Mouse (Mus musculus): ENCODE measurements around the gene Iqsec1. TPM values are rescaled to one million over a fixed set of nuclear protein-coding genes. Genes with fewer than 3 reads are reported as not detected.
A peak's percentile ranks its signal among the peaks of the same experiment; 100 is the strongest.

Iqsec1 gene
- polyA plus RNA-seq, 1 experiment from 2014 or later = 30.1 TPM

- 0 out of 2 replicates have a peak overlapping the region, but pooled peaks have one; percentile 14 for H3K27ac ChIP-seq
- no peak overlapping the region for H3K9ac ChIP-seq
- no peak for ATAC-seq (ENCODE audit: low FRiP score)
- peak; percentile 32 for DNase-seq (ENCODE audit: low spot score)
- no peaks in the 10 kb centered on the region for H3K27me3 ChIP-seq (ENCODE audit: control insufficient read depth, insufficient read depth, low read length)
- no peaks in the 10 kb centered on the region for H3K9me3 ChIP-seq (ENCODE audit: control insufficient read depth, low read length)
- peak overlapping the region; percentile 49 for H3K4me2 ChIP-seq (replicated peaks)
- no peak overlapping the region for H3K4me3 ChIP-seq (replicated peaks; ENCODE audit: low read length)
- H3K36me3 ChIP-seq (replicated peaks; ENCODE audit: control insufficient read depth, insufficient read depth) = no peaks in the 10 kb centered on the region
- WGBS = 46% methylated on average over 6 of the region's 6 CpGs
- peaks cover 61% of the 10 kb centered on the region for H3K4me1 ChIP-seq (replicated peaks; ENCODE audit: control insufficient read depth, insufficient read depth, low read length)
These were observed 209.6 kb downstream of the Iqsec1 start for GRCm38 (mm10) chr6:90778841-90779240.

GRCm38 (mm10) chr6:90777302-90777701 lies 211.2 kb downstream of the Iqsec1 start:
- Histone ChIP-seq H3K9me3 (ENCODE audit: control insufficient read depth, low read length) (no peaks in the 10 kb centered on the region), H3K27me3 (ENCODE audit: control insufficient read depth, insufficient read depth, low read length) (no peaks in the 10 kb centered on the region), H3K9ac (no peak overlapping the region), H3K4me2 (replicated peaks) (no peak overlapping the region), H3K36me3 (replicated peaks; ENCODE audit: control insufficient read depth, insufficient read depth) (no peaks in the 10 kb centered on the region), H3K27ac (no peak overlapping the region), H3K4me3 (replicated peaks; ENCODE audit: low read length) (no peak overlapping the region), H3K4me1 (replicated peaks; ENCODE audit: control insufficient read depth, insufficient read depth, low read length) (peaks cover 45% of the 10 kb centered on the region)
- no peak for DNase-seq (ENCODE audit: low spot score)
- 79% methylated on average over 1 of the region's 1 CpGs for WGBS
- no peak for ATAC-seq (ENCODE audit: low FRiP score)

- ATAC-seq (ENCODE audit: low FRiP score) (no peak), DNase-seq (ENCODE audit: low spot score) (no peak)
- H3K27me3 ChIP-seq (ENCODE audit: control insufficient read depth, insufficient read depth, low read length) = no peaks in the 10 kb centered on the region
- H3K9me3 ChIP-seq (ENCODE audit: control insufficient read depth, low read length) = no peaks in the 10 kb centered on the region
- no peak overlapping the region for H3K4me3 ChIP-seq (replicated peaks; ENCODE audit: low read length)
- H3K9ac ChIP-seq = no peak overlapping the region
- H3K4me1 ChIP-seq (replicated peaks; ENCODE audit: control insufficient read depth, insufficient read depth, low read length) = peaks cover 28% of the 10 kb centered on the region
- no peaks in the 10 kb centered on the region for H3K36me3 ChIP-seq (replicated peaks; ENCODE audit: control insufficient read depth, insufficient read depth)
- H3K27ac ChIP-seq = no peak overlapping the region
- WGBS = 97% methylated on average over 1 of the region's 1 CpGs
- no peak overlapping the region for H3K4me2 ChIP-seq (replicated peaks)
These were observed 212.9 kb downstream of the Iqsec1 start for GRCm38 (mm10) chr6:90775606-90776005.

- Histone ChIP-seq H3K27ac (no peak overlapping the region), H3K4me3 (replicated peaks; ENCODE audit: low read length) (no peak overlapping the region), H3K4me1 (replicated peaks; ENCODE audit: control insufficient read depth, insufficient read depth, low read length) (peaks cover 11% of the 10 kb centered on the region), H3K27me3 (ENCODE audit: control insufficient read depth, insufficient read depth, low read length) (no peaks in the 10 kb centered on the region), H3K36me3 (replicated peaks; ENCODE audit: control insufficient read depth, insufficient read depth) (0 out of 2 replicates have a peak, but pooled peaks cover under 1% of the 10 kb centered on the region), H3K4me2 (replicated peaks) (no peak overlapping the region), H3K9ac (no peak overlapping the region), H3K9me3 (ENCODE audit: control insufficient read depth, low read length) (no peaks in the 10 kb centered on the region)
- peak; percentile 42 for DNase-seq (ENCODE audit: low spot score)
- peak; percentile 53; the same call in 1 of the 2 replicates for ATAC-seq (ENCODE audit: low FRiP score)
These were observed 214.7 kb downstream of the Iqsec1 start for GRCm38 (mm10) chr6:90773811-90774233.

GRCm38 (mm10) chr6:90772120-90772519 lies 216.4 kb downstream of the Iqsec1 start:
- 0 out of 2 replicates have a peak, but pooled peaks cover 6% of the 10 kb centered on the region for H3K36me3 ChIP-seq (replicated peaks; ENCODE audit: control insufficient read depth, insufficient read depth)
- H3K4me3 ChIP-seq (replicated peaks; ENCODE audit: low read length) = no peak overlapping the region
- H3K9ac ChIP-seq = no peak overlapping the region
- no peaks in the 10 kb centered on the region for H3K9me3 ChIP-seq (ENCODE audit: control insufficient read depth, low read length)
- no peak for ATAC-seq (ENCODE audit: low FRiP score)
- 0 out of 2 replicates have a peak, but pooled peaks cover 3% of the 10 kb centered on the region for H3K4me1 ChIP-seq (replicated peaks; ENCODE audit: control insufficient read depth, insufficient read depth, low read length)
- H3K27me3 ChIP-seq (ENCODE audit: control insufficient read depth, insufficient read depth, low read length) = no peaks in the 10 kb centered on the region
- no peak overlapping the region for H3K4me2 ChIP-seq (replicated peaks)
- 88% methylated on average over 5 of the region's 5 CpGs for WGBS
- H3K27ac ChIP-seq = no peak overlapping the region
- no peak for DNase-seq (ENCODE audit: low spot score)

DNA sequence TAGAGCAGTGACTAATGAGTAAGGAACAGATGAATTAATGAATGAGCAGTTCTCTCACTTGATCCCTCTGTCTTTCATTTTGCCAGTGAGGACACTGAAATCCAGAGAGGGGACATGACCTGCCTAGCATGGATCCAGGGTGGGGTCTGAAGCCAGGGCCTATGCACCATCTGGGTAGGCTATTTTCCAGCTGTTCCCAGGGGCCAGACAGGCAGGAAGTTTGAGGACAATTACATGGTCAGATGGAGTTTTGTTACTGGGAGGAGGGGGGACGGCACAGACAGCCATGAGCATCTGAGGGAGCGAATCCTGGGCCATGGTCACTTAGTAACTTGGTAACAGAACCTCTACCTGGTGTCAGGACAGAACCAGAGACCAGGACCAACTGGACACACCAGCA lies 220.0 kb downstream of the Iqsec1 start:
- Histone ChIP-seq H3K4me3 (replicated peaks; ENCODE audit: low read length) (no peak overlapping the region), H3K27ac (no peak overlapping the region), H3K27me3 (ENCODE audit: control insufficient read depth, insufficient read depth, low read length) (no peaks in the 10 kb centered on the region), H3K9me3 (ENCODE audit: control insufficient read depth, low read length) (no peaks in the 10 kb centered on the region), H3K4me1 (replicated peaks; ENCODE audit: control insufficient read depth, insufficient read depth, low read length) (peaks cover 16% of the 10 kb centered on the region), H3K9ac (no peak overlapping the region), H3K4me2 (replicated peaks) (no peak overlapping the region), H3K36me3 (replicated peaks; ENCODE audit: control insufficient read depth, insufficient read depth) (0 out of 2 replicates have a peak, but pooled peaks cover 6% of the 10 kb centered on the region)
- ATAC-seq (ENCODE audit: low FRiP score) (no peak), DNase-seq (ENCODE audit: low spot score) (no peak)
- 81% methylated on average over 2 of the region's 2 CpGs for WGBS

DNA sequence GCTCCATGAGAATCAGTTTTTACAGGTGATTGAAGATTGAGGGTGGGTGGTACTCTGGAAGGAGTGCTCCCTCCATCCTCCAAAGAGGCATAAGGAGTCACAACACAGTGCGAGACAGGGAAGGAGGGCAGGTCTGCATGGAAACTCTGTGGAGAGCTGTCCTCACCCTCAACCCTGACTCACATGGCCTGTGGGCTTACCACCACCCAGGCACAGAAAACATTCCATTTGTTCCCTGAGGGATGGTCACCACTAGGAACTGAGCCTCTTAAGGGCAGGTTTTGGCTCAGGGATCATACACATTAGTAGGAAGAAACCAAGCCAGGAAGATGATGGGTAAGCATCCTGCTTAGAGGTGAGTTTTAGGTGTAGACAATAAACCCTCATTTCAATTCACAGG lies 220.6 kb downstream of the Iqsec1 start:
- no peak overlapping the region for H3K4me2 ChIP-seq (replicated peaks)
- H3K27ac ChIP-seq = no peak overlapping the region
- H3K36me3 ChIP-seq (replicated peaks; ENCODE audit: control insufficient read depth, insufficient read depth) = 0 out of 2 replicates have a peak, but pooled peaks cover 6% of the 10 kb centered on the region
- no peak overlapping the region for H3K4me3 ChIP-seq (replicated peaks; ENCODE audit: low read length)
- H3K27me3 ChIP-seq (ENCODE audit: control insufficient read depth, insufficient read depth, low read length) = no peaks in the 10 kb centered on the region
- DNase-seq (ENCODE audit: low spot score) (no peak), ATAC-seq (ENCODE audit: low FRiP score) (no peak)
- H3K4me1 ChIP-seq (replicated peaks; ENCODE audit: control insufficient read depth, insufficient read depth, low read length) = peaks cover 16% of the 10 kb centered on the region
- H3K9ac ChIP-seq = no peak overlapping the region
- whole genome bisulfite sequencing = 95% methylated on average over 1 of the region's 1 CpGs
- no peaks in the 10 kb centered on the region for H3K9me3 ChIP-seq (ENCODE audit: control insufficient read depth, low read length)

- Histone ChIP-seq H3K4me2 (replicated peaks) (no peak overlapping the region), H3K9me3 (ENCODE audit: control insufficient read depth, low read length) (no peaks in the 10 kb centered on the region), H3K9ac (no peak overlapping the region), H3K36me3 (replicated peaks; ENCODE audit: control insufficient read depth, insufficient read depth) (0 out of 2 replicates have a peak, but pooled peaks cover 6% of the 10 kb centered on the region), H3K27ac (peak overlapping the region; percentile 64), H3K27me3 (ENCODE audit: control insufficient read depth, insufficient read depth, low read length) (no peaks in the 10 kb centered on the region), H3K4me1 (replicated peaks; ENCODE audit: control insufficient read depth, insufficient read depth, low read length) (peaks cover 26% of the 10 kb centered on the region), H3K4me3 (replicated peaks; ENCODE audit: low read length) (no peak overlapping the region)
- no peak for ATAC-seq (ENCODE audit: low FRiP score)
- no peak for DNase-seq (ENCODE audit: low spot score)
- WGBS = 19% methylated on average over 2 of the region's 2 CpGs
These were observed 223.7 kb downstream of the Iqsec1 start for GRCm38 (mm10) chr6:90764753-90765152.

DNA sequence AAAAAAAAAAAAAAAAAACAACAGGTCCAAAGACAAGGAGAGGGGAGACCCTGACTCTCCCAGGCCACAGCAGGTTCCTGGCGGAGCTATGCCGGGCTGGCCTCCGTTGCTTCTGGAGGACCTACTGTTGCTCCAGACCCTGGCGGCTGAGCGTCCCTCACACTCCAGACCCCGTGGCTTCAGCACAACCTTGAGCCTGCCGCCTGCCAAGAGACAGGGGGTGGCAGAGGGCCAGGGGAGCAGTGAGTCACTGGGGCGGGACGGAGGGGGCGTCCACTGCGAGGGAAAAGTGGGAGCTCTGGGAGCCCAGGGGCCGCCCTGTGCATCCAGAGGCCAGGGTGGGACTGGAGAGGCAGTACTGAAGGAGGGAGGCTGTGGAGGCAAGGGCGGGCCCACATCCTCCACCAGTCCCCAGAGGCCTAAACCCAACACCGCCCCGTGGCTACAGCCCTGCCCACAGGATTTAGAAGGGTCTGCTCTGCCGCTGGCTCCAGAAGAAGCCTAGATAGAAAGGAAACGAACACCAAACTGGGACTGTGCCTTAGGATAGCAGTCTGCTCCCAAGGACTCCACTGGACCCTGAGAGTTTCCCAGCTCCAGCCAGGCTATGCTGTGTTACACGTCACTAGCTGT lies 224.4 kb downstream of the Iqsec1 start:
- no peak overlapping the region for H3K4me3 ChIP-seq (replicated peaks; ENCODE audit: low read length)
- DNase-seq (ENCODE audit: low spot score) = no peak
- H3K9me3 ChIP-seq (ENCODE audit: control insufficient read depth, low read length) = no peaks in the 10 kb centered on the region
- WGBS = 30% methylated on average over 18 of the region's 18 CpGs
- no peak overlapping the region for H3K9ac ChIP-seq
- H3K36me3 ChIP-seq (replicated peaks; ENCODE audit: control insufficient read depth, insufficient read depth) = 0 out of 2 replicates have a peak, but pooled peaks cover 6% of the 10 kb centered on the region
- ATAC-seq (ENCODE audit: low FRiP score) = peak; percentile 55
- H3K4me1 ChIP-seq (replicated peaks; ENCODE audit: control insufficient read depth, insufficient read depth, low read length) = peaks cover 31% of the 10 kb centered on the region
- H3K27ac ChIP-seq = peak overlapping the region; percentile 64
- H3K4me2 ChIP-seq (replicated peaks) = peak overlapping the region; percentile 13; the same call in 1 of the 2 replicates
- H3K27me3 ChIP-seq (ENCODE audit: control insufficient read depth, insufficient read depth, low read length) = no peaks in the 10 kb centered on the region
